Mouse (Mus musculus) left cerebral cortex, adult 8-10 months (tissue): ENCODE measurements at regions not wholly inside any gene's neighbourhood (a gene's known extent, or its start where the extent isn't known, plus 50 kb on each side); places are given as distances from the start of the nearest gene placed in this dataset.
A peak's percentile ranks its signal among the peaks of the same experiment; 100 is the strongest.

Source experiments
- DNase-seq, 2 experiments: peaks; one replicate each; pipeline ENCODE4 v3.0.0; 2022; ENCODE audit warnings: low spot score in 2 of 2

- DNase-seq, result no peak
Observed at GRCm38 (mm10) chr5:118967718-118968117, 407.2 kb downstream of the Med13l start.

GRCm38 (mm10) chr5:118975147-118975546 is 414.7 kb downstream of the Med13l start:
- DNase-seq, result no peak

- DNase-seq, result no peak
Observed at GRCm38 (mm10) chr5:118978921-118979630, 418.6 kb downstream of the Med13l start.

- no peak for DNase-seq
Observed at GRCm38 (mm10) chr5:118981046-118981445, 420.6 kb downstream of the Med13l start.

GRCm38 (mm10) chr5:118984251-118984650 is 423.8 kb downstream of the Med13l start:
- no peak for DNase-seq

- DNase-seq, result no peak
Observed at GRCm38 (mm10) chr5:118984797-118985408, 424.4 kb downstream of the Med13l start.

- no peak for DNase-seq
Observed at GRCm38 (mm10) chr5:118987376-118988000, 427.0 kb downstream of the Med13l start.

GRCm38 (mm10) chr5:118999124-118999523 is 438.6 kb downstream of the Med13l start:
- DNase-seq, result no peak

- DNase-seq, result no peak
Observed at GRCm38 (mm10) chr5:119005825-119006471, 445.5 kb downstream of the Med13l start.

GRCm38 (mm10) chr5:119010048-119010447 is 449.6 kb downstream of the Med13l start:
- no peak for DNase-seq

- DNase-seq, result no peak
Observed at GRCm38 (mm10) chr5:119015181-119015580, 454.7 kb downstream of the Med13l start.

GRCm38 (mm10) chr5:119015606-119016255 is 455.3 kb downstream of the Med13l start:
- DNase-seq, result no peak

GRCm38 (mm10) chr5:119016420-119016819 is 455.9 kb downstream of the Med13l start:
- no peak for DNase-seq

GRCm38 (mm10) chr5:119023947-119024346 is 463.5 kb downstream of the Med13l start:
- no peak for DNase-seq

- no peak for DNase-seq
Observed at GRCm38 (mm10) chr5:119032051-119032450, 471.6 kb downstream of the Med13l start.

GRCm38 (mm10) chr5:119044548-119044947 is 484.1 kb downstream of the Med13l start:
- DNase-seq, result no peak

GRCm38 (mm10) chr5:119047581-119047980 is 487.1 kb downstream of the Med13l start:
- DNase-seq, result no peak

GRCm38 (mm10) chr5:119052354-119052996 is 492.0 kb downstream of the Med13l start:
- no peak for DNase-seq

- no peak for DNase-seq
Observed at GRCm38 (mm10) chr5:119053738-119054137, 493.3 kb downstream of the Med13l start.

- DNase-seq, result no peak
Observed at GRCm38 (mm10) chr5:119054393-119054792, 493.9 kb downstream of the Med13l start.

- peak; percentile 17 to 54 for DNase-seq
Observed at GRCm38 (mm10) chr5:119055430-119055829, 495.0 kb downstream of the Med13l start.
